Mouse (Mus musculus) heart, postnatal 14 days (tissue): ENCODE data around the gene Calhm1. TPM values are rescaled to one million over a fixed set of nuclear protein-coding genes. Genes with fewer than 3 reads are reported as not detected.
"Not testable (repeated sequence)": the region's sequence is repeated elsewhere in the genome, so short reads cannot be mapped to it uniquely, and the experiment has no call there.

Source experiments
- DNase-seq, 2 experiments: peaks; one replicate each; pipeline ENCODE4 v3.0.0; 2021 to 2022
- intact Hi-C: fragments of 180-260 bp; cut with DNase I; formaldehyde crosslinking; loops from one replicate; pipeline ENCODE4 v1.15.1; 2025
- total RNA-seq, 2 experiments: library from RNA; stranded (reverse); gene quantifications; 2 replicates each; pipeline ENCODE4 v1.2.3; 2021

Gene Calhm1
- total RNA-seq, 2 experiments from 2014 or later: not detected

DNA sequence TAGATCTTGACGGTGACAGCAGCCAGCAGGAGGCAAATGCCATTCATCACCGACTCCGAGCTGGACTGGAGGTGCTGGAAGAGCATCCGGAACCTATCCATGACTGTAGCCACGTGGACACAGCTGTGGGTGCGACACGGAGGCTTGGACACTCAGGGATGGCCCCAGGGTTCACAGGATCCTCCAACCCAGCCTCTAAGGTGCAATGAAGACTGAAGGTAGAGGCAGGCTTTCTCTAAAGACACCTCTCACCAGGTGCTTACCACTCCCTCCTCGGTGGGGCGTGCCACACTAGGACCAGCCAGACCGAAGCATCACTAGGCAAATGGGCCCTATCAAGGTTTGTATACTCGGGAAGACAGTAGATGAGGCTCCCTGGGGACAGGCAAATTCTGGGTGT, 13.6 kb upstream of the Calhm1 start, which contains the start of gene Calhm3:
Calhm3 (minus strand) TSS at position 101 of the 400 bp plus-strand sequence.
- intact Hi-C loops: no loop called here

DNA sequence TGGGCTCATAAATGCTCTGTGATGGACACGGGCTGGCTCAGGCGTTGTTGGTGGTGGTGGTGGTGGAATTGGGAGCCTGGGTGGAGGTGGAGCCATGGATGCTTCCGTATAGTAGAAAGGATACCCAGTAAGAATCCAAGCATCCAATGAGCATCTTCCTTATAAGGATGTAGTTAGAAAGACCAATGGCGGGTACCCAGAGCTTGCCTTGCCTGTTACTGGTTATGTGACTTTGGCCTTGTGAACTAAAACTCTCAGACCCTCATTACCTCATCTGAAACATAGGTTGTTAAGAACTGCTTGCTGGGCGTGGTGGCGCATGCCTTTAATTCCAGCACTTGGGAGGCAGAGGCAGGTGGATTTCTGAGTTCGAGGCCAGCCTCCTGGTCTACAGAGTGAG, 9.7 kb upstream of the Calhm1 start:
- no peak for DNase-seq
- intact Hi-C loops: no loop called here

More for the DNA sequence above, 13.6 kb upstream of the Calhm1 start, which contains the start of gene Calhm3:
- DNase-seq: no peak

DNA sequence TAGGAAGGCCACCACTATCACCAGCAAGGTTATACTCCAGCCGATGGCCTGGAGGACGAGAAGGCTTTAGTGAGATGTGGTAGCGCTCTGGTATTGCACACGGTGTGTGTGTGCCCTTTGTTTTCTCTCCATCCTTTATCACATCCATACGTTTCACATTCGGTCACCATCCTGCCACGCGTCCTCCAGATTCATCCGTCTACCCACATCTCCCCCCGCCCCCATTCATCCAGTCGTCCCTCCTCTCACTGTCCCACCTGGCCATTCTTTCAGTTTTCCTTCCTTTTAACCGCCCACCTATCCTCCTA, 8.0 kb upstream of the Calhm1 start:
- intact Hi-C loops: no loop called here
- no peak for DNase-seq

DNA sequence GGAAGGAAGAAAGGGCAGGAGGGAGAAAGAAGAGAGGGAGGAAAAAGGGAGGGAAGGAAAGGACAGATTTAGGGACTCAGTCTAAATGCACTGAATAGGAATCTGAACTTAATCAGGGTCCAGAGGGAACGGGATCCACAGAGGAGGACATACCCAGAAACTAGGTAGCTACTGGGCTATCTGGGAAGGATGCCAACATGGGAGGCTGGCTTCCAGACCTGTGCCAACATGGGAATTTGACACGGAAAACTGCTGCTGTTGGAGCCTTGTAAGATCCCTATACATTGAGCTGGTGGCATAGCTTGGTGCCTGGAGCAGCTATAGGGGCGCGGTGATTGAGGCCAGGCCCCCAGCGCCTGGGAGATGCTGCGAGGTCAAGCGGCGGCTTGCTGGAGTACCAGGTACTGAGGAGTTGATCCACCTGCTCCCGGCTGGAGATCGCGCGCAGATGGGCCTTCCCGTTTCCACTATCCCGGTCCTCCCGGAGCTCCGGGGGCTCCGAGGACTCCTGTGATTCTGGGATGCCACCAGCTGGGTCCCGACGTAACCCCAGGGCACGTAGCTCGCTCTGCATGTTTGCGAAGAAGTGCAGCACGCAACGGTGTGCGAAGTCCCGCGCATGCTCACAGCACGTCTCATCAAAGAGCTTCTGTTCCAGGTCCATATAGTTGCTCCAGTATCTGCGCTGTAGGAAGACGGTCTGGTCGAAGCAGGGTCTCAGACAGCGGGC, 7.4 kb upstream of the Calhm1 start:
- intact Hi-C loops: no loop called here
- no peak for DNase-seq

DNA sequence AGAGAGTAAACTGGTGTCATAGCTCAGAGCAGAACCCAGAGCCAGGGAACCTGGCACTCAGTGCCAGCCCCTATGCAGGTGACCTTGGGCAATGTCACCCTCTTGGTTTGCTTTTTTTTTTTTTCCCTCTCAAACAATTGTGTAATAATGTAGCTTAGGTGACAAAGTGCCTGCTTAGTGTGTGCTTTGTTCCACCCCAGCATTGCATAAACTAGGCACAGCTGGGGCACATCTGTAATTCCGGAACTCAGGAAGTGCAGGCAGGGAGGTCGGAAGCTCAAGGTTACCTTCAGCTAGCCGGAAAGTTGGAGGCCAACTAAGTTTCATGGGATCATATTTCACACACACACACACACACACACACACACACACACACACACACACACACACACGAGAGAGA, 5.8 kb upstream of the Calhm1 start:
- DNase-seq: no peak
- intact Hi-C loops: no loop called here

DNA sequence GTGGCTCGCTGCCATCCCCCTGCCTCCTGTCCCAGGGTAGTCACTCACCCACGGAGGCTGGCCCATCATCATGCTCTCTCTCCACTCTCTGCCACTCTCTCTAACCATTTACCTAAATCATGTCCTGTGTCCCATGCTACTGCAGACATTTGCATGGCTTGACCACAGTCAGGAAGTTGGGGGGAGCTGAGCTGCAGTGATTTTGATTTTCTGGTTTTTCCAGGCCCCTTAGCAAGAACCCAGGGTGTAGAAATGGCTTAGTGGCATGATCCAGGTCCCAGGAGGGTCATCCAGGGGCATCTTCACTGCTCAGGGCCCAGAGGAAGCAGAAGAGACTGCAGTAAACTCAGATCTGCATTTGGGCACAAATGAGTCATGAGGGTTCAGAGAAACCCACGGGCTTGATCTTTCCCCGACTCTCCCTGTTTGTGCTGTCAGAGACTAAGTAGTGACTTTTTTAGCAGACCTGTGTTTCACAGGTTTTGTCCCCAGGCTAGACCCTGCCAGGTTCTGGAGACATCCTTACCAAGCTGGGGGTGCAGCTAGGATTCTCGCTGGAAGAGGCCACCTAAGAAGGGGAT, 4.3 kb upstream of the Calhm1 start:
- intact Hi-C loops: no loop called here
- no peak for DNase-seq

DNA sequence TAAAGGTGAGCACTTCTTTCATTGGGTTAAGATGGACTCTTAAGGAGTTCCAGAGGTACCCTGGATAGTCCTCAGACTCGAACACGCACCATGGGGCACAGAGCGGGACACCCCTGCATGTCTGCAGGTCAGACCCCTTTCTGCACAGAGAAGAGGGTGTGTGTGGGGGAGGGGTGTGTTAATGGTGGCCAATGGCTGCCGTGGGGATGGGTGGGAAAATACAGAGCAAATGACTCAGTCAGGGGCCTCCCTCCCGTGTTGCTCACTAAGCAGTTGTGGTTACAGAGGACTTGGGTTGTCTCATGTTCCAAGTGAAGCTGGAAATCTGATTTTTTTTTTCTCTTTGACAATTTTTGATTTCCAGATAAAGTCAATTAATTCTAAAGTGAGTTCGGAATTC, 1.6 kb downstream of the Calhm1 start:
- DNase-seq: no peak
- intact Hi-C loops: no loop called here

DNA sequence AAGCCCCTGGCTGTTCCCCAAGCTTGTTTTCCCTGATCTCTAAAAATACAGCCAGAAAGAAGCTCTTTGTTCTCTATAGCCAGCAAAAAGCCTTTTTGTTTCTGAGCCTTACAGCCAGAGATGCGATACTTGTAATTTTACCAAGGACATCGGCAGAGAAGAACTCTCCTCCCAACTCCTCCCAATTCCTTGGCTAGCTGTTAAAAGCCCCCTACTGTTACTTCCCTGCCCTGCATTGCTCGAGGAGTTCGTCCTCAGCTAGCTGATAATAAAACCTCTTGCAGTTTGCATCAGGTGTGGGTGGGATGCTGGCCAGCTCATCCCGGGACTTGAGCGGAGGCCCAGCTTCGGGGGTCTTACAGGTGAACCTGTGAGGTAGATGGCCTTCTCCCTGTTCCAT, 4.4 kb downstream of the Calhm1 start:
- intact Hi-C loops, DNase-seq: not testable (repeated sequence)

DNA sequence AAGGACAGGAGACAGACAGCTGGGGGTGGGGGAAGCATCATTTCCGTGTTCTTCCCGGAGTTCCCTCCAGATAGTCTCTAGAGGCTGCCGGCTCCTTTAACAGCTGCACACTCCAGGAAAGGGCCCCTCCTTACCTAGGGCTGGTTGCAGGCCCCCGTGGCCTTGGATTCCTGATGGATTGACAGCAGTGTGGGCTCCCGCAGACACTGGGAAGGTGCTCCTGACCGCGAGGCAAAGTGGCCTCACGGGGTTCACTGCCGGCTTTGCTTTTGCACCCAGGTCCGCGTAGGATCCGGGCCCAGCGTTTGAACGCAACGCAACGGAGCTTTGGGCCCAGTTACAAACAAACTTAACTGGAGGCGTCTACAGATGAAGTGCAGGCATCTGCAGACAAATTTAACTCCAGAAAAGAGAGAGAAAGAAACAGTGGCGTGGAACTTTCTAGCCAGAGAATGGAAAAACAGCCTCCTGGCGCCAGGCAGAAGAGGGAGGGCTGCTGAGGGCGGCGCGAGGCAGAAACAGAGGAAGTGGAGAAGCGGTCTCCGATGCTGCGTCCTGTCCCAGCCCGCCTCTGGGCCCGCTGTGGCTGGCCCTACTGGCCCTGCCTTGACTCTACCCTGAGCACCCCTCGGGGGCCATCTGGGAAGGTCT, 6.2 kb downstream of the Calhm1 start, which contains the start of gene Calhm2:
Calhm2 (minus strand) TSS at position 524 of the 651 bp plus-strand sequence.
- peak; percentile 70 to 73 for DNase-seq
- intact Hi-C loops: no loop called here

DNA sequence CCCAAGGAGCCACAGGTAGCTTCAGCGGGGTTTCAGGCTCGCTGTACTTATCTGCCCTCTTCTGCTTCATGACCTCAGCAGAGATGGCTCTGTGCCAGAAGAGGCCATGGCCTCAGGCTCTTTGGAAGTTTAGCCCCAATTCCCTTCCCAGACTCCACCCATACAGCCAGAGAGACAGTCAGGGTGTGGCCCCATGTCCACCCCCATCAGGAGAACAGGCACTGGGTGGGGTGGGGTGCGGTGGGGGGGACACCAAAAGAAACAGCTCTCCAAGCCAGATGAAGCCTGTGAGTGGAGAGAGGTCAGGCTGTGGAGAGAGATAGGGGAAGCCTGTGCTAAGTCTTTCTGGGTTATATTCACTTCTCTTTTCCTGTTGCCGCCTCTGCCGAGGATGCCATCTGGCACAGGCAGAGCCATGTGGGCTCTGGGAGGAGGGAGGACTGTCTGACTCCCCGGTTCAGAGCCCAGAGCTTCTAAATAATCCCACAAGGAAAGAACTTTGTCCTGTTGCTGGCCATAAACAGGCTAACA, 6.9 kb downstream of the Calhm1 start:
- intact Hi-C loops: no loop called here
- peak; percentile 65 to 66 for DNase-seq

DNA sequence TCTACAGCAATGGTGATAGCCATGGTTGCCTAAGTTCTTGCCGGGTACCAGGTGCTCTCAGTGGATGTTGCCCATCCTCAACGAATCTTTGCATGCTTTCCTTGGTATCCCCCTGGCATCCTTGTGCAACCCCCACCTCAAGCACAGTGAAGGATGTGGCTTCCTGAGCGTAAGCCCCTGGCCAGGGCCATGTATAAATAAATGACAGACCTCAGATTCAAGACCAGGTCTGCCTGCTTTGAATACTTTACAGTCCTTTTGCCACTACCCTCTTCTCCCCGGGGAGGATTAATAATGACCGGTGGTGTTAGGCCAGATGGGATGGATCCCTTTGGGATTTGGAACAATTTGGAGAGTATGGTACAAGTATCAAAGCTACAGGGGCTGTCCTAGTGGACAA, 7.9 kb downstream of the Calhm1 start:
- no peak for DNase-seq
- intact Hi-C loops: no loop called here

DNA sequence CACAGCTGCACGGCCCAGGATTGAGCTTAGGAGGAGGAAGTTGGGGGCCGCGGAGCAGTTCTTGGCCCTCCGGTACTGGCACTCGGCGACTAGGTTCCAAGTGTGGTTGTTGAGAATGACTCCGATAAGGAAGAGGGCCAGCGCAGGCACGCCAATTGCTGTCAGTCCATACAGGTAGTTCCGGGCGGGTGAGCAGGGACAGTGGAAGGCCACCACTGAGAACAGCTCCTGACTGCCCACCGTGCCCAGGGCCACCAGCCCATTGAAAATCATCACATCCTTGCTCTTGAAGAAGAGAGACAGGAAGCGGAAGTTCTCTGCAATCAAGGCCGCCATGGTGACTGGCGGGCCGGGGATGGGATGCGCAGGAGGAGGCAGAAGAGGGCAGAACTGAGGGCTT, 8.5 kb downstream of the Calhm1 start:
- DNase-seq: no peak
- intact Hi-C loops: no loop called here

DNA sequence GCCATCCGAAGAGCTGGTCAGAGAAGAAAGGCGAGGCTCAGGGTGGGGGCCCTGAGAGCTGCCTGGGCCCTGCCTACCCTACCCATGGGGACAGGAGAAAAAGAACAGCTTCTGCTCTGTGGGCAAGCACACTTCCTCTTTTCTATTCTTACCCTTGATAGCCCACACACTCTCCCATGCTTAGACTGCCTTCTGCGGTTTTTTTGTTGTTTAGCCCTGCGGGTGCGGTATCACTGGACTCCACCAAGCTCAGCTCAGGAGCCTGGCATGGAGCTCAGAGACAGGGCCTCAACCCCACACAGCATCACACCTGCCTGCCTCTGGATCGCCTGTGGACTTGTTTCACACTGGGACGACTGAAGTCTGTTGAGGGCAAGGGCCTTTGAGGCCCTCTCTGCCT, 10.9 kb downstream of the Calhm1 start:
- no peak for DNase-seq
- intact Hi-C loops: no loop called here

DNA sequence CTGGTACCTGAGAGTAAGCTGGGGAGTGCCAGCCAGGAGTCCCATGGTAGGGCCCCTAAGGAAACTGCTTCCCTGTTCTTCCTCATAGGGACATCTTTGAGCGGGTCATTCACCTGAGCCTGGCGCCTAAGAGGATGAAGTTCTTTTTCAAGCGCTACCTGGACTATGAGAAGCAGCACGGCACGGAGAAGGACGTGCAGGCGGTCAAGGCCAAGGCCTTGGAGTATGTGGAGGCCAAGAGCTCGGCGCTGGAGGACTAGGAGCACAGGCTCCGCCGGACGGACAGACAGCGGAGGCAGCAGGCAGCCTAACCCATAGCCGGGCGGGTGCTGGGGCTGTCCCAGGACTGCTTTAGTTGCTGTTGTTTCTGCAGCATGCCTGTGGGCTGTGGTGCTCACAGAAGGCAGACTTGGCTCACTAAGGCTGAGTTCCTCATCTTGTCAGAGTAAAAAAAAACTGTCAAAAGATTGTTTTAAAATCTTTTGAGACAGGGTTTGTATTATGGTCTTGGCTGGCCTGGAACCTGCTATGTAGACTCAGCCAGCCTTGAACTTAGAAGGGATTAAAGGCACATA, 13.4 kb downstream of the Calhm1 start:
- intact Hi-C loops: no loop called here
- no peak for DNase-seq

DNA sequence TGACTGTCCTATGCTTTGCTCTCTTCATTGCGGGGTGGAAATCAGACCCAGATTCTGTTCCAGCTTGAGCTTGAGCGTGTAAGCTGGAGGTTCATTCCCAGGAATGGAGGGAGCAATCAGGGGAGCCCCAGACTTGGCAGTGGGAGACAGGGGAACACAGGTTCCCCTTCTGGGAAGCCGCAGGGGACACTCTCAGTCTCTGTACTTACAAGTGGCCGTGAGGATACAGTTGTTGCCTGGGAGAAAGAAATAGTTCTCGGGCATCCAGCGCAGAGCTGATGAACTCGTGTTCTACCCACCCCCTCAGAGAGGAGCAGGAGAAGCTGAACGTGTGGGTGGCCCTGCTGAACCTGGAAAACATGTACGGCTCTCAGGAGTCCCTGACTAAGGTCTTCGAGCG, 15.2 kb downstream of the Calhm1 start:
- intact Hi-C loops: no loop called here
- no peak for DNase-seq

DNA sequence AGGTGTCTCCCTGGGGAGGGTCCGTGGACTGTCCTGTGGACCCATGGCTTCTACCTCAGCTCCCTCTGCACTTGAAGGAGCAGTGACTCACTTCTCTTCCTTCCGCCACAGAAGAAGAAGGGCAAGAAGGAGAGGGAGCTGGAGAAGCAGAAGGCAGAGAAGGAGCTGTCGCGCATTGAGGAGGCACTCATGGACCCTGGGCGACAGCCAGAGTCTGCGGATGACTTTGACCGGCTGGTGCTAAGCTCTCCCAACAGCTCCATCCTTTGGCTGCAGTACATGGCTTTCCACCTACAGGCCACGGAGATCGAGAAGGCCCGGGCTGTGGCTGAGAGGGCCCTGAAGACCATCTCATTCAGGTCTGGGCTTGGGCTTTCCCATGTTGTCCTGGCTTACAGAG, 15.9 kb downstream of the Calhm1 start:
- DNase-seq: no peak

DNA sequence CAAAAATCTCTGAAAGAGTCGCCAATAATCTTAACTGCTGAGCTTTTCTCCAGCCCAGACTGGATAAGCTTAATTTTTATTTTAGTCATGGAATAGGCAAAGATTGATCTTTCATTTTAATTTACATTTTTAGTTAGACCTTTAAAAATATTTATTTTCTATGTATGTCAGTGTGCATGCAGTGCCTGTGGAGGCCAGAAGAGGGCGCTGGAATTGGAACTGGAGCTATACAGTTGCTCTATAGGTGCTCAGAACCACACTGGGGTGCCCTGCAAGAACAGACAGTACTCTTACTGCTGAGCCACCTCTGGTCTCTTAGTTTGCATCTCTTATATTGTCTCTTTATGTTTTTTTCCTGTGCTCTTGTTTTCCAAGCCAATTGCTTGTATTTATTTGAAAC, 21.3 kb downstream of the Calhm1 start:
- intact Hi-C loops: no loop called here
- DNase-seq: peak in 1 of 2 experiments; percentile 46

More for the DNA sequence above, 15.9 kb downstream of the Calhm1 start:
- intact Hi-C loops: no loop called here

DNA sequence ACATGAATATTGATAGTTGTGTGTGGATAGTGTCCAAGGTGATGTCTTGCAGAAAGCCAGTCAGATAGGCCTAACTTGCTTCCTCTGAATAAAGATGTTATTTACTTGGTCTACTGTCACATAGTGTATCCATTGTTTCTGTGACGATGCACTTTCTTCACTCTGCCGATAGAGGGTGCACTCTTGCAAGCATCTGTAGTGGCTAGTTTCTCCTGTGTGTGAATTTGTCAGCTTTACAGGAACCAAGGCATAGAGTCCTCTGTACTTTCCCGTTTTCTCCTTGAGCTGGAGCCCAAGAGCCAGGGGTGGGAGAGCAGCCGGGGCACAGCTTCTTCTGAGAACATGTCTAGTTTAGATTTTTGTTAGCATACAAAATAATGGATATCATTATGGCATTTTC, 23.0 kb downstream of the Calhm1 start:
- DNase-seq: peak in 1 of 2 experiments; percentile 35
- intact Hi-C loops: loop anchor here (1.0 kb wide), 1 partner anchor 48 kb away; no protein-coding TSS in a partner anchor

DNA sequence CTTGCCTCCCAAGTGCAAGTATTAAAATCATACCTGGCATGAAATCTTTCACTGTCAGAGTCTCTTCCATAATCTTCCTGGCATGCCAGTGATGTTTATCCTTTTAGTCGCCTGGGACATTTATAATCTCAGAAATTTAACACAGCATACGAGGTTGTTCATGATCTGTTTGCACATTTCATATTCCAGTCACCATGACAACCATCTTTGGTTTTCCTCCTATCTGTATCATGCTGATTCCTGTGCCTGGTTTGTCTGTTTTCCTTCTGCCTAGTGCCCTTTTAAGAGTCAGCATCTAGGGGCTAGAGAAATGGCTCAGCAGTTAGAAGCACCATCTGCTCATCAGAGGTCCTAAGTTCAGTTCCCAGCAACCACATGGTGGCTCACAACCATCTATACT, 25.4 kb downstream of the Calhm1 start:
- intact Hi-C loops: no loop called here

DNA sequence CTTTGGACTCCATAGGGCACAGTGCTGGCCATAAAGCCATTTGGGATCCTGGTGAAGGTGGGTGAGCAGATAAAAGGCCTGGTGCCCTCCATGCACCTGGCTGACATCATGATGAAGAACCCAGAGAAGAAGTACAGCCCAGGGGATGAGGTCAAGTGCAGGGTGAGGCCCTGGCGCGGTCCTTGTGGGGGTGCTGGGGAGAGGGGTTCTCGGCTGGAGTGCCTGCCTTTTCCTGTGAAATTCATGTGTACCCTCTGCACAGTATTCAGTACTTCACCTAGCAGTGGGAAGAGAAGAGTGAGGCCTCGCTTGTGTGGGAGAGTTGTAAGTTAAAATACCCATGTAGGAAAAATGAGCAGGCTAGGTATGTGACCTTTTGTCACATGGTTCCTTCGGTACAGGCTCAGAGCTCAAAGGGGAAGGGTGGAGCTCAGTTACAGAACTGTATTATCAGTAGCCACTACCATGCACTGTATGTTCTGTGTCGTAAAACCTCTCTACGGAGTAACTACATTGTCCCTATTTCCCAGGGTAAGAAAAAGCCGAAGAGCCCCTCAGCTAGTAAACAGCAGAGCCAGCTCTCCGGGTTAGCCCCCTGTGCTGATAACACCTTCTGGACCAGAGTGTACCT, 39.3 kb downstream of the Calhm1 start:
- DNase-seq: no peak
- intact Hi-C loops: no loop called here

More for the DNA sequence above, 25.4 kb downstream of the Calhm1 start:
- DNase-seq: no peak

DNA sequence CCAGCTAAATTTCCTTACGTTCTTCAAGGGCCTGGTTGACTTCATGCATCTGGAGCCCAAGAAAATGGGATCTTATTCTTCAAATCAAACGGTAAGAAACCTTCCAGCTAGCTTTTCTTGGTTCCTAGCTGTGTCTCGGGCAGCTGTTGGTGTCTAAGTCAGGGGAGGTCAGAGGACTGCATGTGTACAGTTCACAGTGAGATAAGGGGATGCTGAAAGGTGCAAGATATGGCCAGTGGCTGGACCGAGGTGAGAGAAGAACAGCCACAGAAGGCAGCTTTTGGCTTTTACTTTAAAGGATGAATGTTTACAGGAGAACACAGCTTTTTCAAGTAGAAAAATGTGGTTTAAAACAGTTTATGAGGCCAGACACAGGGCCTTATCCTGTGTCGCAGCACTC, 43.0 kb downstream of the Calhm1 start:
- intact Hi-C loops: no loop called here
- DNase-seq: no peak
